Comparison of ENCODE assay signal across 15 mouse cellular contexts in the genomic region with DNA sequence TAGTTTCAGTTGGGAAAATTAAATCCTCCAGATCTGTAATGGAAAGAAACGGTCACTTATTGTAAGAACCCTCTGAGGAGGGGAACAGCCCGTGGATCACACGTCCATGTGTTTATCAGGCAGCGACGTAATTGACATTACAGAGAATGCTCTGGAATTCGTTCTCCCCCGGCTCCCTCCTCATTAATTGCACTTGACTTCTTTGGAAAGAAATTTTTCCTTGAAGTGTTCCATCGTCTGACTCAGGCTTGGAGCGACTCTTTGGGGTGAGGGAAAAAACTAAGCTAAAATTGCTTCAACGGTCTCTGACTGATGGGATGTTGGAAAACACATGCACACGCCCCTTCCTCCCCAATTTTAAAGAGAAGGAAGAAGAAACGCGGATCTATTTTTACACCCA. TPM values are rescaled to one million over a fixed set of nuclear protein-coding genes. Genes with fewer than 3 reads are reported as not detected.
DNase-seq lines count a peak whose midpoint lies in the region; ATAC-seq lines count a peak whose summit lies in the region.
"Had no signal": no experiment of that assay in that cellular context is flagged by ENCODE, and none has a peak within 500 bp of the region (broad histone marks: within the 10 kb centered on the region; RNA-seq: fewer than 3 reads in every experiment).

No protein-coding gene starts in this region.

- 0 out of 2 replicates have a peak overlapping the region, but pooled peaks have one; percentile 45 for H3K27ac ChIP-seq in lung, embryonic 15.5 days
- H3K27ac ChIP-seq in stomach, embryonic 16.5 days (ENCODE audit: low read length): peak overlapping the region; percentile 83
- H3K27ac ChIP-seq: liver, embryonic 15.5 days had no signal

- no peak for ATAC-seq in lung, embryonic 15.5 days (ENCODE audit: borderline replicate concordance, extremely low read depth, low FRiP score, low TSS enrichment)
- ATAC-seq in stomach, embryonic 16.5 days (ENCODE audit: insufficient read depth, low FRiP score): no peak; the same call in 1 of the 2 replicates

- intact Hi-C loops in heart, postnatal 14 days (cut with DNase I): no loop called here

- no peaks in the 10 kb centered on the region for H3K9me3 ChIP-seq in lung, embryonic 15.5 days
- H3K9me3 ChIP-seq in stomach, embryonic 16.5 days (replicated peaks; ENCODE audit: control insufficient read depth, low read length): no peaks in the 10 kb centered on the region
- H3K9me3 ChIP-seq: liver, embryonic 15.5 days had no signal

- H3K4me2 ChIP-seq in lung, embryonic 15.5 days: no peak overlapping the region
- H3K4me2 ChIP-seq in stomach, embryonic 16.5 days (ENCODE audit: low read depth, low read length): 0 out of 2 replicates have a peak overlapping the region, but pooled peaks have one; percentile 7
- H3K4me2 ChIP-seq: liver, embryonic 15.5 days; midbrain, embryonic 11.5 days had no signal

- peaks cover 8% of the 10 kb centered on the region; the same call in 1 of the 2 replicates for H3K27me3 ChIP-seq in lung, embryonic 15.5 days
- H3K27me3 ChIP-seq in stomach, embryonic 16.5 days (ENCODE audit: control insufficient read depth, insufficient read depth, low read length): no peaks in the 10 kb centered on the region
- H3K27me3 ChIP-seq: liver, embryonic 15.5 days had no signal

- no peak overlapping the region for H3K4me3 ChIP-seq in lung, embryonic 15.5 days
- no peak overlapping the region for H3K4me3 ChIP-seq in stomach, embryonic 16.5 days (replicated peaks; ENCODE audit: low read length)
- H3K4me3 ChIP-seq: liver, embryonic 15.5 days had no signal

- DNase-seq in heart, adult 18-20 months: peak; percentile 32 to 35
- DNase-seq in heart, postnatal 14 days: no peak
- no peak for DNase-seq in lung, postnatal 36 days
- DNase-seq in heart, postnatal 4 days: peak; percentile 43
- DNase-seq in urinary bladder, adult 18-20 months (ENCODE audit: low spot score in 2 of 2): no peak
- DNase-seq in adrenal gland, adult 8-10 months: no peak
- DNase-seq: cerebellum, adult 18-20 months; kidney, adult 8-10 months; spleen, adult 18-20 months had no signal

- H3K36me3 ChIP-seq in lung, embryonic 15.5 days: no peaks in the 10 kb centered on the region
- no peaks in the 10 kb centered on the region for H3K36me3 ChIP-seq in stomach, embryonic 16.5 days (ENCODE audit: control insufficient read depth, insufficient read depth, low read length)
- H3K36me3 ChIP-seq: G1E; liver, embryonic 15.5 days had no signal

- WGBS in lung, embryonic 15.5 days: 18% methylated on average over 13 of the region's 13 CpGs
- 38% methylated on average over 13 of the region's 13 CpGs for WGBS in stomach, embryonic 16.5 days

- H3K9ac ChIP-seq in lung, embryonic 15.5 days: no peak overlapping the region
- no peak overlapping the region for H3K9ac ChIP-seq in stomach, embryonic 16.5 days (ENCODE audit: low read length)
- H3K9ac ChIP-seq: liver, embryonic 15.5 days had no signal

- H3K4me1 ChIP-seq in lung, embryonic 15.5 days: peaks cover 33% of the 10 kb centered on the region
- H3K4me1 ChIP-seq in stomach, embryonic 16.5 days (ENCODE audit: control insufficient read depth, insufficient read depth, low read length): peaks cover 3% of the 10 kb centered on the region; the same call in 1 of the 2 replicates
- H3K4me1 ChIP-seq: liver, embryonic 15.5 days had no signal

RNA-seq across cellular contexts. Expression of gene Tlr5, which starts 31.7 kb away (rescaled TPM):
- 1 to 10 TPM; 1.0 to 1.8 TPM for total RNA-seq in heart, adult 18-20 months (2021)
- total RNA-seq in heart, postnatal 14 days (2021): 1 to 10 TPM; 1.7 to 2.1 TPM
- 1.2 and 1.3 TPM in 2 replicates for polyA plus RNA-seq in lung, embryonic 15.5 days (2015; fragmentation: Nextera tagmentation; extraction: Ambion mirVana)
- 1 to 10 TPM; 1.9 to 2.0 TPM for total RNA-seq in heart, postnatal 4 days (2021)
- 2.5 and 4.0 TPM in 2 replicates for polyA plus RNA-seq in stomach, embryonic 16.5 days (2015; fragmentation: Nextera tagmentation; extraction: Ambion mirVana)
- 1 to 10 TPM in 1 of 4 experiments, under 1 TPM in 3; 0.61 to 2.5 (median 0.73) TPM for total RNA-seq in adrenal gland, adult 8-10 months (2022)
- polyA plus RNA-seq: C2C12, G1E had no signal

Comparison
In these comparisons a context has a peak if more than half of its experiments do, and no peak if none do; other contexts are left out.
1. DNase-seq: peak in heart, adult 18-20 months (2 of 2) and heart, postnatal 4 days (single experiment); none in heart, postnatal 14 days (0 of 2), lung, postnatal 36 days (single experiment), urinary bladder, adult 18-20 months (0 of 2) and adrenal gland, adult 8-10 months (single experiment).